Mouse (Mus musculus): ENCODE measurements at regions not wholly inside any gene's neighbourhood (a gene's known extent, or its start where the extent isn't known, plus 50 kb on each side); places are given as distances from the start of the nearest gene placed in this dataset.

DNA sequence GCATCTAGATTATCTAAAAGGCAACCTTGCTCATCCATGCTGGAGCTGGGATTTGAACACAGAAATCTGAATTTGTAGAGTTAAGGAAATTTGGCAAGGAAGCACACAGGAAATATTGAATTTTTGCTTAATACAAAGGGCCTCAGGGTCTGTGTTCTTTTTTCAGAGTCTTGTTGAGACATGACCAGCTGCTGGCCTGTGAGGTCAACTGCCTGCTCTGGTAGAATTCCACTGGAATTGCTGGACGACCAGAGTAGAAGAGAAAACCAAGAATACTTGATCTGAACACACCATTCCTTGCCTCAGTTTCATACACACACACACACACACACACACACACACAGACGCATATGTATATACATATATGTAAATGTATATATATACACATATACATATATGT lies 84.1 kb upstream of the Lifr start:
- H3K4me1 ChIP-seq (ENCODE audit: control insufficient read depth in 1 of 2, insufficient read depth in 2 of 2, low read length in 2 of 2): no peaks in the 10 kb centered on the region
- no peaks in the 10 kb centered on the region for H3K9me3 ChIP-seq (replicated peaks; ENCODE audit: insufficient read depth, low read length)
- no peaks in the 10 kb centered on the region for H3K36me3 ChIP-seq (ENCODE audit: control insufficient read depth in 1 of 2, insufficient read depth in 2 of 2, low read length in 2 of 2)
- no peak for DNase-seq (ENCODE audit: low read depth, low spot score)
- no peak overlapping the region for H3K9ac ChIP-seq (ENCODE audit: control insufficient read depth, low read depth, low read length, poor library complexity, severe bottlenecking)
- no peaks in the 10 kb centered on the region for H3K27me3 ChIP-seq (ENCODE audit: control insufficient read depth in 1 of 2, insufficient read depth in 2 of 2, low read length in 2 of 2)
- no peaks in the 10 kb centered on the region for H3K79me2 ChIP-seq (ENCODE audit: control insufficient read depth, insufficient read depth, low read length, poor library complexity)
- TF ChIP-seq ETS1 (IDR thresholded peaks at IDR 0.05; ENCODE audit: low read depth, low read length) (no peak), POLR2AphosphoS2 (IDR thresholded peaks at IDR 0.05; ENCODE audit: low read length) (no peak), USF1 (IDR thresholded peaks at IDR 0.05; ENCODE audit: low read depth, low read length) (no peak), MAZ (IDR thresholded peaks at IDR 0.05; ENCODE audit: low read depth, low read length) (no peak), ZMIZ1 (IDR thresholded peaks at IDR 0.05; ENCODE audit: low read depth, low read length) (no peak), MYB (IDR thresholded peaks at IDR 0.05; ENCODE audit: low read depth, low read length) (no peak), MAX (IDR thresholded peaks at IDR 0.05; ENCODE audit: low read length) (no peak), EP300 (IDR thresholded peaks at IDR 0.05; ENCODE audit: low read depth in 1 of 2, low read length in 2 of 2) (no peak), RAD21 (IDR thresholded peaks at IDR 0.05; ENCODE audit: low read depth, low read length) (no peak), POLR2AphosphoS5 (IDR thresholded peaks at IDR 0.05; ENCODE audit: borderline replicate concordance, low read depth, low read length) (no peak), CTCF (IDR thresholded peaks at IDR 0.05 in 2 of 3, conservative IDR thresholded peaks at IDR 0.05 in 1 of 3; ENCODE audit: control insufficient read depth in 1 of 3, insufficient read depth in 1 of 3, low read depth in 2 of 3, low read length in 3 of 3, poor library complexity in 1 of 3, severe bottlenecking in 1 of 3) (no peak), ZKSCAN1 (IDR thresholded peaks at IDR 0.05; ENCODE audit: low read depth, low read length) (no peak)
- H3K27ac ChIP-seq (ENCODE audit: control insufficient read depth, low read depth, low read length): no peak overlapping the region
- H3K4me3 ChIP-seq (ENCODE audit: control insufficient read depth in 1 of 2, insufficient read depth in 1 of 2, low read depth in 2 of 2, low read length in 2 of 2): no peak overlapping the region

GRCm38 (mm10) chr15:7008725-7009380 lies 81.6 kb upstream of the Lifr start:
- no peaks in the 10 kb centered on the region for H3K79me2 ChIP-seq (ENCODE audit: control insufficient read depth, insufficient read depth, low read length, poor library complexity)
- H3K36me3 ChIP-seq (ENCODE audit: control insufficient read depth in 1 of 2, insufficient read depth in 2 of 2, low read length in 2 of 2): no peaks in the 10 kb centered on the region
- H3K9me3 ChIP-seq (replicated peaks; ENCODE audit: insufficient read depth, low read length): no peaks in the 10 kb centered on the region
- H3K9ac ChIP-seq (ENCODE audit: control insufficient read depth, low read depth, low read length, poor library complexity, severe bottlenecking): no peak overlapping the region
- H3K4me3 ChIP-seq (ENCODE audit: control insufficient read depth in 1 of 2, insufficient read depth in 1 of 2, low read depth in 2 of 2, low read length in 2 of 2): no peak overlapping the region
- no peak for DNase-seq (ENCODE audit: low read depth, low spot score)
- TF ChIP-seq GATA1 (IDR thresholded peaks at IDR 0.05; ENCODE audit: low read depth, low read length) (no peak), MYC (IDR thresholded peaks at IDR 0.05; ENCODE audit: low read depth, low read length) (no peak), HCFC1 (IDR thresholded peaks at IDR 0.05; ENCODE audit: low read depth, low read length) (no peak), MAZ (IDR thresholded peaks at IDR 0.05; ENCODE audit: low read depth, low read length) (no peak), NRF1 (IDR thresholded peaks at IDR 0.05; ENCODE audit: insufficient read depth, low read depth, low read length, poor library complexity, severe bottlenecking) (no peak), TCF12 (IDR thresholded peaks at IDR 0.05; ENCODE audit: low read depth, low read length) (no peak), TBP (IDR thresholded peaks at IDR 0.05; ENCODE audit: low read depth, low read length) (no peak)
- H3K27me3 ChIP-seq (ENCODE audit: control insufficient read depth in 1 of 2, insufficient read depth in 2 of 2, low read length in 2 of 2): no peaks in the 10 kb centered on the region
- no peaks in the 10 kb centered on the region for H3K4me1 ChIP-seq (ENCODE audit: control insufficient read depth in 1 of 2, insufficient read depth in 2 of 2, low read length in 2 of 2)
- no peak overlapping the region for H3K27ac ChIP-seq (ENCODE audit: control insufficient read depth, low read depth, low read length)

All from MEL (cell line).